Mouse (Mus musculus) hindbrain, embryonic 14.5 days (tissue): ENCODE data around the gene Smim4. TPM values are rescaled to one million over a fixed set of nuclear protein-coding genes. Genes with fewer than 3 reads are reported as not detected.

Experiments
- ATAC-seq: fragments of 200-750 bp; cut with Nextera tagmentation; 2 replicates; pipeline ENCODE4 v1.8.0; 2017; ENCODE audit warnings: moderate number of reproducible peaks, mild to moderate bottlenecking, moderate TSS enrichment, moderate library complexity; ENCODE audit not compliant: low FRiP score
- DNase-seq: peaks from one replicate; pipeline ENCODE4 v3.0.0-alpha.2; 2015; ENCODE audit warnings: low spot score
- H3K27ac ChIP-seq: fragments of 300-500 bp; sonication (generic); 2 replicates; pipeline ENCODE4 v1.5.1; 2014; ENCODE audit warnings: mild to moderate bottlenecking, moderate library complexity
- H3K27me3 ChIP-seq: fragments of 300-500 bp; sonication (generic); 2 replicates; pipeline ENCODE4 v1.6.1; 2014; ENCODE audit warnings: mild to moderate bottlenecking, low read length, mixed read lengths; ENCODE audit not compliant: control insufficient read depth, insufficient read depth
- H3K36me3 ChIP-seq: fragments of 300-500 bp; sonication (generic); replicated peaks from 2 replicates; pipeline ENCODE4 v1.6.1; 2014; ENCODE audit not compliant: control insufficient read depth, insufficient read depth
- H3K4me1 ChIP-seq: fragments of 300-500 bp; sonication (generic); replicated peaks from 2 replicates; pipeline ENCODE4 v1.6.1; 2014; ENCODE audit warnings: antibody characterized with exemption, low read length, mixed read lengths; ENCODE audit not compliant: control insufficient read depth, insufficient read depth
- H3K4me2 ChIP-seq: fragments of 300-500 bp; sonication (generic); replicated peaks from 2 replicates; pipeline ENCODE4 v1.6.1; 2014; ENCODE audit warnings: mild to moderate bottlenecking, moderate library complexity
- H3K4me3 ChIP-seq: fragments of 300-500 bp; sonication (generic); replicated peaks from 2 replicates; pipeline ENCODE4 v1.5.1; 2014; ENCODE audit warnings: mild to moderate bottlenecking, low read length
- H3K9ac ChIP-seq: fragments of 300-500 bp; sonication (generic); 2 replicates; pipeline ENCODE4 v1.6.1; 2014
- H3K9me3 ChIP-seq: fragments of 300-500 bp; sonication (generic); 2 replicates; pipeline ENCODE4 v1.6.1; 2016; ENCODE audit warnings: low read length; ENCODE audit not compliant: control insufficient read depth
- WGBS: fragments of 180-500 bp; shearing (Covaris S2); extraction: QIAGEN DNeasy Blood & Tissue Kit; methylation state at CpG from one replicate; pipeline ENCODE4 v1.1.7; 2014; 5-methylcytosine and 5-hydroxymethylcytosine counted together
- polyA plus RNA-seq: library from polyadenylated mRNA; unstranded; fragments of >200 nt; fragmentation: Nextera tagmentation; extraction: Ambion mirVana; gene quantifications from 2 replicates; pipeline ENCODE4 v1.2.1, GENCODE M21; 2014

Gene Smim4
- polyA plus RNA-seq: 55.5 and 77.7 TPM in 2 replicates

GRCm38 (mm10) chr14:31128826-31129219 is at the start of gene Smim4:
Gene Smim4, minus strand, starts transcription at chr14:31128956.
- peaks cover 33% of the 10 kb centered on the region for H3K4me1 ChIP-seq
- ATAC-seq (peak; percentile 95), DNase-seq (peak; percentile 98)
- H3K4me3 ChIP-seq: peak within 1 kb of the TSS; percentile 46
- peak within 1 kb of the TSS; percentile 80 for H3K4me2 ChIP-seq
- H3K9me3 ChIP-seq: no peaks in the 10 kb centered on the region
- H3K36me3 ChIP-seq: peaks cover 10% of the 10 kb centered on the region; the same call in 1 of the 2 replicates
- WGBS: under 1% methylated on average over 33 of the region's 33 CpGs
- no peaks in the 10 kb centered on the region for H3K27me3 ChIP-seq
- peak within 1 kb of the TSS; percentile 90 for H3K27ac ChIP-seq
- H3K9ac ChIP-seq: peak within 1 kb of the TSS; percentile 68

DNA sequence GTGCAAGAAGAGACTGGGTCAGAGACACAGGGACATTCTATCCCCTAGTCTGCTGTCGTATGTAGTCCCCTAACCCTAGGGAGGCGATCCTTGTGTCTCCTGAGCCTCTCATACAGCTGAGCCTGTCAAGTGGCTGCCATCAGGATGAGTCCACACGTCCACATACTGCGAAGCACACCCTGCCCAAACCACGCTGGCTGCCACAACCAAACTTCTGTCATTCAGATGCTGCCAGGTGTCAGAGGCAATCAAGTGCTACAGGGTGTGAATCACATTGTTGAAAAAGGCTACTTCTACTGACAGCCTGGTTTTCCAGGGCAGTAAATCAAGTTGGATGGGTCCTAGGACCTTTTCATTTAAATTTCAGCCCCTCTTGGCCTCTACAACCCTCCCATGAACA is 49.0 kb upstream of the Smim4 start:
- ATAC-seq: no peak
- 93% methylated on average over 5 of the region's 5 CpGs for WGBS
- no peak overlapping the region for H3K4me2 ChIP-seq
- H3K9ac ChIP-seq: no peak overlapping the region
- H3K36me3 ChIP-seq: peaks cover 99% of the 10 kb centered on the region
- H3K4me1 ChIP-seq: no peaks in the 10 kb centered on the region
- no peaks in the 10 kb centered on the region for H3K9me3 ChIP-seq
- DNase-seq: no peak
- no peak overlapping the region for H3K4me3 ChIP-seq
- H3K27me3 ChIP-seq: no peaks in the 10 kb centered on the region
- H3K27ac ChIP-seq: no peak overlapping the region

GRCm38 (mm10) chr14:31177287-31177686 is 48.5 kb upstream of the Smim4 start:
- Histone ChIP-seq H3K27ac (no peak overlapping the region), H3K4me2 (no peak overlapping the region), H3K27me3 (no peaks in the 10 kb centered on the region), H3K9ac (no peak overlapping the region), H3K4me3 (no peak overlapping the region), H3K9me3 (no peaks in the 10 kb centered on the region), H3K4me1 (no peaks in the 10 kb centered on the region), H3K36me3 (peaks cover 99% of the 10 kb centered on the region)
- WGBS: 92% methylated on average over 16 of the region's 16 CpGs
- ATAC-seq: no peak
- no peak for DNase-seq

GRCm38 (mm10) chr14:31173537-31173936 is 44.8 kb upstream of the Smim4 start:
- DNase-seq (no peak), ATAC-seq (no peak)
- Histone ChIP-seq H3K4me2 (no peak overlapping the region), H3K4me3 (no peak overlapping the region), H3K4me1 (no peaks in the 10 kb centered on the region), H3K9ac (no peak overlapping the region), H3K36me3 (peaks cover 89% of the 10 kb centered on the region), H3K27me3 (no peaks in the 10 kb centered on the region), H3K9me3 (no peaks in the 10 kb centered on the region), H3K27ac (no peak overlapping the region)
- 91% methylated on average over 7 of the region's 7 CpGs for WGBS

DNA sequence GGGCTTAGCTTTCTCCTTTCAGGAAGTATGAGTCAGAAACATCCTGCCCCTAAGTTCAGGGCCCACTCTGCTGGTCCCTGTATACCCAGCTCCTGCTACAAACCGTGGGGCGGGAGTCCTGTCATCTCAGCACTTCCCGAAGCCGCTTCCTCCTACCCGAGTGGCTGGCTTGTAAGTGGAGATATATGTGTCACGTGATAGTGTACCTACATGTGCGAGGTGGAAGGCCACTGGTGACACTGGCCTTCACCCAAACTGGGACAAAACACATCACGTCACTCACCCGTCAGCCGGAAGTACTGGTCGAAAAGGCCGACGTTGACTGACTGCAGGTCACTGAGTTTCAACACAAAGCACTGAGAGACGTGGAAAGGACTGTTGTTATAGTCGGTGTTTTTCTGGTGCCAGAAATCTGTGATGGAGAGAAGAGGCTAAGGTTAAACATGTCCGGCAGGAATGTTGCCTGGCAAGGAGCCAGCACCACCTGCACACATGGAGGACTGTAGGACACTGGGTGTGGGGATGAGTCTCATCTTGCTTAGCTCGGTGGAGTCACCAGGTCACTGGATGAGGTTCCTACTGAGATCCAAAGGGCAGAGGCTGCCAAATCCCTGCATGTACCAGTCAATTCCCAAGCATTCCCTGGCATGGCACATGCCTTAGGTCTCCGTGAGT is 44.2 kb upstream of the Smim4 start:
- DNase-seq (no peak), ATAC-seq (no peak)
- peaks cover 83% of the 10 kb centered on the region for H3K36me3 ChIP-seq
- no peak overlapping the region for H3K4me3 ChIP-seq
- no peak overlapping the region for H3K27ac ChIP-seq
- no peaks in the 10 kb centered on the region for H3K4me1 ChIP-seq
- no peaks in the 10 kb centered on the region for H3K27me3 ChIP-seq
- no peak overlapping the region for H3K4me2 ChIP-seq
- no peaks in the 10 kb centered on the region for H3K9me3 ChIP-seq
- H3K9ac ChIP-seq: no peak overlapping the region
- 88% methylated on average over 18 of the region's 18 CpGs for WGBS

- WGBS: 98% methylated on average over 15 of the region's 15 CpGs
- Histone ChIP-seq H3K4me3 (no peak overlapping the region), H3K4me1 (0 out of 2 replicates have a peak, but pooled peaks cover under 1% of the 10 kb centered on the region), H3K27me3 (no peaks in the 10 kb centered on the region), H3K9ac (no peak overlapping the region), H3K9me3 (no peaks in the 10 kb centered on the region), H3K4me2 (no peak overlapping the region), H3K36me3 (peaks cover 72% of the 10 kb centered on the region), H3K27ac (no peak overlapping the region)
- no peak for ATAC-seq
- no peak for DNase-seq
Observed at GRCm38 (mm10) chr14:31171821-31172220, 43.1 kb upstream of the Smim4 start.

- WGBS: 80% methylated on average over 11 of the region's 11 CpGs
- Histone ChIP-seq H3K4me2 (no peak overlapping the region), H3K4me3 (no peak overlapping the region), H3K9me3 (no peaks in the 10 kb centered on the region), H3K9ac (no peak overlapping the region), H3K36me3 (peaks cover 68% of the 10 kb centered on the region), H3K27me3 (no peaks in the 10 kb centered on the region), H3K27ac (peak overlapping the region; percentile 47; the same call in 1 of the 2 replicates), H3K4me1 (0 out of 2 replicates have a peak, but pooled peaks cover 4% of the 10 kb centered on the region)
- DNase-seq (no peak), ATAC-seq (no peak)
Observed at GRCm38 (mm10) chr14:31171386-31171785, 42.6 kb upstream of the Smim4 start.

DNA sequence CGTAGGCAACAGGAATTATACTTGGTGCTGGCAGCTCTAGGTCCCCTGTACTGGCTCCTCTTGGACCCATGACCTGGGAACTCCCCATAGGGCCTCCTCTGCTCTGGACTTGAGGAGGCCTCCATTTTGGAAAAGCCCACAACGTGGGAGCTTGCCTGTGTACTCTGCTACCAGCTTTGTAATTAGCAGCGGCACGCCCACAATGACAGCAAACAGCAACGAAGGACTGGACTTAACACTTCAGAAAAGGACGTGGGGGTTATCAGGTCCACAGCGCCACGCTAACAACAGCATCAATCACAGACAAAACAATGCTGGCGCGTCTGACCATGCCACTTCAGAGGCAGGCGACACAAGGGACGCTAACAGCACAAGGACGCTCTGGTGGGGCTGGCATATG is 42.2 kb upstream of the Smim4 start:
- DNase-seq (no peak), ATAC-seq (no peak)
- no peak overlapping the region for H3K4me3 ChIP-seq
- no peak overlapping the region for H3K4me2 ChIP-seq
- peaks cover 64% of the 10 kb centered on the region for H3K36me3 ChIP-seq
- H3K27ac ChIP-seq: peak overlapping the region; percentile 47; the same call in 1 of the 2 replicates
- H3K9ac ChIP-seq: no peak overlapping the region
- no peaks in the 10 kb centered on the region for H3K27me3 ChIP-seq
- H3K9me3 ChIP-seq: no peaks in the 10 kb centered on the region
- H3K4me1 ChIP-seq: 0 out of 2 replicates have a peak, but pooled peaks cover 8% of the 10 kb centered on the region
- WGBS: 75% methylated on average over 13 of the region's 13 CpGs

DNA sequence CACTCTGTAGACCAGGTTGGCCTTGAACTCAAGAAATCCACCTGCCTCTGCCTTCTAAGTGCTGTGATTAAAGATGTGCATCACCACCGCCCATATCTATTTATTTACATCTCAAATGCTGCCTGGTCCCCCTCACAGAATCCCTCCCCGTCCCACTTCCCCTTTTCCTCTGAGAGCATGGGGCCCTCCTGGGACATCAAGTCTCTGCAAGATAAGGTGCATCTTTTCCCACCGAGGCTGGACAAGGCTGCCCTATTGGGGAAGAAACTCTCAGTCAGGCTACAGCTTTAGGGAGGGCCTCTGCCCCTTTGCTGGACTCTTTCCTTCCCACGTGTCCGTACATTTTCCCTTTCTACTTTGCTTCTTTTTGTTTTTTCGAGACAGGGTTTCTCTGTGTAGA is 40.8 kb upstream of the Smim4 start:
- WGBS: 83% methylated on average over 6 of the region's 6 CpGs
- Histone ChIP-seq H3K27ac (no peak overlapping the region), H3K36me3 (peaks cover 49% of the 10 kb centered on the region), H3K27me3 (no peaks in the 10 kb centered on the region), H3K4me2 (no peak overlapping the region), H3K9me3 (no peaks in the 10 kb centered on the region), H3K4me3 (no peak overlapping the region), H3K9ac (no peak overlapping the region), H3K4me1 (0 out of 2 replicates have a peak, but pooled peaks cover 8% of the 10 kb centered on the region)
- ATAC-seq (no peak), DNase-seq (no peak)
